Mouse (Mus musculus) testis, adult 2 months (tissue): ENCODE measurements around the gene Jak3.
"Not testable (repeated sequence)": the region's sequence is repeated elsewhere in the genome, so short reads cannot be mapped to it uniquely, and the experiment has no call there.

Experiments used
- CTCF ChIP-seq: fragments of 200-500 bp; IDR thresholded peaks from 2 replicates; pipeline ENCODE4 v1.5.1; 2012; ENCODE audit warnings: low read depth, mild to moderate bottlenecking, inconsistent platforms, low read length, moderate library complexity; ENCODE audit not compliant: control insufficient read depth, insufficient read depth, insufficient replicate concordance
- POLR2A ChIP-seq: fragments of 200-500 bp; IDR thresholded peaks from 2 replicates; pipeline ENCODE4 v1.6.1; 2012; ENCODE audit warnings: low read depth, mild to moderate bottlenecking, inconsistent platforms, low read length, moderate library complexity; ENCODE audit not compliant: control insufficient read depth

DNA sequence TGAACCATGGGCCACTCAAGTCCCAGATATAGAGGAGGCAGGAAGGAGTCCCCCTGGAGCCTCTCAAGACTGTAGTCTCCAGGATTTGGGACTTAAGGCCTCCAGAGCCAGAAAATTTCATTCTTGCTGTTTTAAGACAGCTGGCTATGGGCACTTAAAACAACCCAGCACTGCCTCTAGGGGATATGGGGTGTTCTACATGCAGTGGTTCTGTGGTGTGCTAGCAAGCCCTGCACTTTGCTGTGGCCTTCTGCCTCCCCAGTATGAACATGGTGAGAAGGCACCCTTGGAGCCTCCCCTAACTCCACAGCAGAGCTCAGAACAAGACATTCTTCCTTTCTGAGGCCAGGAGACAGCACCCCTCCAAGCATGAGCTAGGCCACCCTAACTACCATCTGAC lies 62.2 kb downstream of the Jak3 start:
- TF ChIP-seq CTCF, POLR2A: not testable (repeated sequence)
